ENCODE assay signal across 16 mouse cellular contexts in genomic region chr3:153948176-153948575, GRCm38 (mm10). TPM values are rescaled to one million over a fixed set of nuclear protein-coding genes. Genes with fewer than 3 reads are reported as not detected.
"Had no signal": no experiment of that assay in that cellular context is flagged by ENCODE, and none has a peak within 500 bp of the region (broad histone marks: within the 10 kb centered on the region; RNA-seq: fewer than 3 reads in every experiment).

No protein-coding gene starts in this region.

- H3K4me3 ChIP-seq: limb, embryonic 12.5 days; liver, embryonic 15.5 days; midbrain, embryonic 13.5 days; myocyte; neural tube, embryonic 15.5 days had no signal

- ATAC-seq: midbrain, embryonic 13.5 days had no signal

- H3K9ac ChIP-seq: limb, embryonic 12.5 days; liver, embryonic 15.5 days; midbrain, embryonic 13.5 days; neural tube, embryonic 15.5 days had no signal

- H3K27me3 ChIP-seq: limb, embryonic 12.5 days; liver, embryonic 15.5 days; midbrain, embryonic 13.5 days; neural tube, embryonic 15.5 days had no signal

- H3K27ac ChIP-seq: limb, embryonic 12.5 days; liver, embryonic 15.5 days; midbrain, embryonic 13.5 days; neural tube, embryonic 15.5 days; stomach, postnatal 0 days had no signal

- DNase-seq: kidney, adult 11 months; layer of hippocampus, adult 9-11 months; lung, adult 2 months; lung, postnatal 10 days; right cerebral cortex, adult 18-20 months; right cerebral cortex, postnatal 25 days; thymus, adult 2 months; thymus, postnatal 25 days had no signal

- H3K9me3 ChIP-seq: limb, embryonic 12.5 days; liver, embryonic 15.5 days; midbrain, embryonic 13.5 days; neural tube, embryonic 15.5 days had no signal

- H3K36me3 ChIP-seq: limb, embryonic 12.5 days; liver, embryonic 15.5 days; midbrain, embryonic 13.5 days; neural tube, embryonic 15.5 days had no signal

- H3K4me2 ChIP-seq: limb, embryonic 12.5 days; liver, embryonic 11.5 days; liver, embryonic 15.5 days; midbrain, embryonic 13.5 days; neural tube, embryonic 15.5 days had no signal

RNA-seq across cellular contexts. Expression of gene Slc44a5, which starts 25.1 kb away (rescaled TPM):
- total RNA-seq: megakaryocyte progenitor cell, adult 5-6 weeks had no signal
- polyA plus RNA-seq: lung, adult 2 months; myocyte had no signal
